Mouse (Mus musculus) macrophage (primary cell): ENCODE results near the gene Astn1. TPM values are rescaled to one million over a fixed set of nuclear protein-coding genes. Genes with fewer than 3 reads are reported as not detected.

Experiments used
- H3K27ac ChIP-seq: fragments of 350-480 bp; formaldehyde crosslinking; 2 replicates; pipeline ENCODE4 v1.9.0; 2021
- H3K36me3 ChIP-seq: fragments of 350-480 bp; formaldehyde crosslinking; 2 replicates; pipeline ENCODE4 v1.9.0; 2021; ENCODE audit errors: inconsistent target
- H3K4me3 ChIP-seq: fragments of 350-480 bp; formaldehyde crosslinking; 2 replicates; pipeline ENCODE4 v1.9.0; 2021; ENCODE audit errors: inconsistent target
- H3K79me2 ChIP-seq: fragments of 350-480 bp; formaldehyde crosslinking; 2 replicates; pipeline ENCODE4 v1.9.0; 2021; ENCODE audit errors: inconsistent target
- WGBS: methylation state at CpG from one replicate; pipeline ENCODE4 v1.1.7; 2026; ENCODE audit warnings: inconsistent platforms; ENCODE audit not compliant: missing documents; 5-methylcytosine and 5-hydroxymethylcytosine counted together
- polyA plus RNA-seq: library from polyadenylated mRNA; stranded (reverse); fragments of 250-400 nt; gene quantifications from 3 replicates; pipeline ENCODE4 v1.2.4, GENCODE M21; 2018; ENCODE audit warnings: inconsistent platforms

Astn1 gene
- polyA plus RNA-seq, 1 experiment from 2014 or later = not detected

DNA sequence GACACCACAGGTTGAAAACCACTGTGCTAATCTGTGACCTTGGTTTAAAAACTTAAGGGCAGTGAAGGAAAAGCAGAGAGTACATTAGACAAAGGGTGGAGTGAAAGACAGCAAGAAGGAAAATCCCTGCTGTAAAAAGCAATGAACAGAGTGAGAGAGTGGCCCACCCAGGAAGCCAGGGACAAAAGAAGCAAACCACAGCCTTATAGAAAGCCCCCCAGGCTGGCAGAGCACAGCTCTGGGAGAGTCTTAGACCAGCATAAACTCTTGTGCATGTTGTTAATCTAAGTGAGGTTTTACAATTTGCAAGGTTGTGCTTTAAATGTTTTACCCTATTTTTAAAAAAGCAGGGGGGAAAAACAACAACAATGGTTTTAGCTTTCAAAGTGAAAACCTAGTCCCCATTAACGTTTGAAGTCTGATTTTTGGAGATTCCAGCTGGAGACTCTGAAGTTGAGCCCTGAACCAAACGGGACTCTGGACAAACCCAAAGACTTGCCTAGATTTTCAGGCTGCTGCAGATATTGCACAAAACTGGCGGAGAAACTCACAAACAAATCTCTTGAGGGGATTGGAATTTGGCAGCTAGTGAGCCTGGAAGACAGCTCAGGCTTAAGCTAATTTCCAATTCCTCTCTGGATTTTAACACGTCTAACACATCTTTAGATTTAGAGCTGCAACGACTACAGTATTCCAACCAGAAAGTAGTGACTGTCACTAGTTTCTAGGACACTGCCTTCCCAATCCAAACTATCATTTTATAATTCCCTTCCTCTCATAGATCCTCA is 377.3 kb downstream of the Astn1 start:
- no peak overlapping the region for H3K4me3 ChIP-seq
- 70% methylated on average over 5 of the region's 5 CpGs for WGBS
- no peaks in the 10 kb centered on the region for H3K79me2 ChIP-seq
- no peak overlapping the region for H3K27ac ChIP-seq
- no peaks in the 10 kb centered on the region for H3K36me3 ChIP-seq

DNA sequence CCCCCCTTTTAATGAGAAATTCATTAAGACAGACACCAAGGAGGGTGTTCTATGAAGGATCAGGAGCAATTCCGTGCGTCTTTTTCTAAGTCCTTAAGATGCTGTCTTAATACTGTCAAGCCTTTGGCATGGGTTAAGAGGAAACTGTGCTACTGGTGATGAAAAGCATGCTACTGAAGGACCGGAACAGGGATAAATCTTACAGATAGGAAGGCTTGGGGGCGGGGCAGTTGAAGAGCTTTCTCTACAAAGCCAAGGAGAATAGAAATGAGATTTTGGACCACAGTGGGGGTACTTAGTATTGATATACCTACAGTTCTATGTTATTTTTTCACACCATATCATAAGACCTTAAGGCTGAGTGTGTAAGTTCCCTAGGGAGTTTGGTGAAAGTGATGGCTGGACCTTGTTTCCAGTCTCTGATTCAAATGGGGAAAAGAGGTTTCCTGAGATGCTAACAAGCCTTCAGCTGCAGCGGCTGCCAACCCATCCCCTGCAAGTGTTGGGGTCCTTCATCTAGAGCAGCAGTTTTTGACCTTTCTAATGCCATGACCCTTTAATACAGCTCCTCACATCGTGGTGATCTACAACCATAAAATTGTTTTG is 378.2 kb downstream of the Astn1 start:
- Histone ChIP-seq H3K79me2 (no peaks in the 10 kb centered on the region), H3K4me3 (no peak overlapping the region), H3K27ac (no peak overlapping the region), H3K36me3 (no peaks in the 10 kb centered on the region)
- 85% methylated on average over 6 of the region's 6 CpGs for WGBS

DNA sequence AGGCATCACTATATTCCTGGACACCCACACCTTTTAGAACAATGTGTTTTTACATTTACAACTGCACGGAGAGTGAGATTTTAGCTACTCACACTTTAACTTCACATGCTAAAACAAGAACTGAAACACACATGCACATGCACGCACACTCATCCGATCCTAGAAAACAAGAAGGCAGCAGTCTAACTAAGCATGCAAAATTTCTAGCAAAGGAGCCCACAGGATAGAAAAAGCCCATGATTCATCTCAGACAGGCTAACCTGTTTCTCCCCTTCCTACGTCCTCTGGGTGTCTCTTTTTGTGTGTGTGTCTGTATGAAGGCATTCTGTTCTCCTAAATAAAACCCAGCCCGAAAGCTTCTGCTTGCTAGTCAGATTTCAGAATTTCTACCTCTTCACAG is 378.9 kb downstream of the Astn1 start:
- Histone ChIP-seq H3K36me3 (no peaks in the 10 kb centered on the region), H3K27ac (no peak overlapping the region), H3K4me3 (no peak overlapping the region), H3K79me2 (no peaks in the 10 kb centered on the region)
- 86% methylated on average over 5 of the region's 5 CpGs for WGBS

Other genes with a start within 250 kb of the Astn1 start
- gene Brinp2, start 5.9 kb upstream of the Astn1 start, polyA plus RNA-seq = not detected in 3 replicates